Mouse (Mus musculus): ENCODE measurements around the gene Wdr24.

DNA sequence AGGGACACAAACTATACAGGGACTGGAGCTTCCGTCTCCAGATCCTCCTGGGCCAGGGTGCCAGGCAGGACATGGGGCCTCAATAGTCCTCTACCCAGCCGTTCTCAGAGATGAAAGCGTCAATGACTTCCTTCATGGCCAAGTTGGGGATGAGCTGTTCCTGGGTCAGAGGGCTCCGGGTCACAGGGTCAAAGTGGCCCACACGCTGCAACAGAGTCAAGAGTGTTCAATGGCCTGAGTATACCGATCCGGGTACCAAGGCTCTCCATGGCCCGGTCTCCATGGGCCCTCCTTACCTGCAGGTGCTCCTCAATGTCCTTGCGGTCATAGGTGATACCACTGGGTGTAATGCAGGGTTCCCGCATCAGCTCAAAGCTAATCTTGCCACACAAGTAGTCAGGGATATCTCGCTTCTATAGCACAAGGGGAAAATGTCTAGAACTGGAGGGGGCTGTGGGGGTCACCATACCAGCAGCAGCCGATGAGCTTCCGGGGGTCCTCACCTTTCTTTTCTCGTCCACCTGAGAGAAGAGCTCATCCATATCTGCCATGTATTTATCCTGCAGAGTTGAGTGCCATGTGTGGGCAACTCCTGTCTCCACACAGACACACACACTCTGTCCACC, 7.5 kb downstream of the Wdr24 start:
- TF ChIP-seq GATA1 (IDR thresholded peaks at IDR 0.05; ENCODE audit: low read length) (no peak), TAL1 (IDR thresholded peaks at IDR 0.05; ENCODE audit: low read length) (no peak)
